Mouse (Mus musculus) liver, adult (tissue): Measurements from ENCODE around the gene Tmem14a.
A peak's percentile ranks its signal among the peaks of the same experiment; 100 is the strongest.

Experiments
- GATA4 ChIP-seq: IDR thresholded peaks from 2 replicates; pipeline ENCODE4 v1.6.1; 2014; ENCODE audit warnings: mild to moderate bottlenecking, low read length; ENCODE audit not compliant: insufficient replicate concordance

Gene Tmem14a

DNA sequence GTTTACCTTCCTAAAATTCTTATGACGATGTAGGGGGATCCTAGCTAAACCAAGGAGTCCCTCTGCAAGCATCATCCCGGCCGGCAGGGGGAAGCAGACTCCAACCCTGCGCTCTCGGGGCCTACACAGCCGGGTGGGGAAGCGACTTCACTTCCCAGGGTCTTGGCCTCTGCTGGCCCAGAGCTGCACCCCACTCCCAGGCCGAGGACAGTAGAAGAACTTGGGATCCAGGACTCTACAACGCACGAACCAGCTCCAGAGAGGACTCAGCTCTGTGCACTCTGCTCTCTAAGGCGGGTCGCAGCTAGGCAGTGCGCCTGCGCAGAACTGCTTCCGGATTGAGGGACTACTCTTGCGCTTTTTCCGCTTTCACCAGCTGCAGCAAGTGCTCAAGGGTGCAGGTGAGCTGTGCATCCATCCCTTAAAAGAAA, at the start of gene Tmem14a:
Gene Tmem14a (plus strand): TSS at position 87 of the 431 bp plus-strand sequence.
- no peak for TF ChIP-seq GATA4

DNA sequence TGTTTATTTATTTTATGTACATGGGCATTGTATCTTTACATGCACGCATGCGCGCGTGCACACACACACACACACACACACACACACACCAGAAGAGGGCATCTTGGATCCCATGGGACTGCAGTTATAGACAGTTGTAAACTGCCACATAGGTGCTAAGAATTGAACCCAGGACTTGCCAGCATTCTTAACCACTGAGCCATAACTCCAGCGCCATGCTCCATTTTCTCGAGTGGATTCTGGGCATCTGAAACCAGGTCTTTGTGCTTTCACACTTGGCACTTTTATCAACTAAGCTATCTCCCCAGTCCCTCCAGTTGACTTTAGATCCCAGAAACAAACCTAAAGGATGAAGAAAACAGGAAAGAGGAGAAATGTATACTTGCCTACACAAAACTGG, 33.2 kb upstream of the Tmem14a start:
- no peak for TF ChIP-seq GATA4

DNA sequence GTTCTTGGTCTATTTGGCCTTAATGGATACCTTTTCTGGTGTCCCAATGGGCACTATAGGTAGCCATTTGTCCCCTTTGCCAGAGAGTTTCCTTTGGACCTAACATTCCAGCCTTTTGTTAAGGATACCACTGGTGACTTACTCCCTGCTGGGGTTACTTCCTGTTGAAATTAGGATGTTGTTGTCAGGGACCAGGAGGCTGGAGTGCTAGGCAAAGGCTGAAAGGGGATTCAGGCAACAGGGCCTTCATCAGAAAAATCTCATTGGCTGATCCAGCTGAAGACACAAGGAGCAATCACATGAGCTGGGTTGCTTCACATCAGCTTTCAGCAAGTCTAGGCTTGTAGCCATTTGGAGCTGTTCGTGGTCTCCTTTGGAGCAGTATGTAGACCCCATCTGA, 12.1 kb upstream of the Tmem14a start:
- TF ChIP-seq GATA4: no peak

DNA sequence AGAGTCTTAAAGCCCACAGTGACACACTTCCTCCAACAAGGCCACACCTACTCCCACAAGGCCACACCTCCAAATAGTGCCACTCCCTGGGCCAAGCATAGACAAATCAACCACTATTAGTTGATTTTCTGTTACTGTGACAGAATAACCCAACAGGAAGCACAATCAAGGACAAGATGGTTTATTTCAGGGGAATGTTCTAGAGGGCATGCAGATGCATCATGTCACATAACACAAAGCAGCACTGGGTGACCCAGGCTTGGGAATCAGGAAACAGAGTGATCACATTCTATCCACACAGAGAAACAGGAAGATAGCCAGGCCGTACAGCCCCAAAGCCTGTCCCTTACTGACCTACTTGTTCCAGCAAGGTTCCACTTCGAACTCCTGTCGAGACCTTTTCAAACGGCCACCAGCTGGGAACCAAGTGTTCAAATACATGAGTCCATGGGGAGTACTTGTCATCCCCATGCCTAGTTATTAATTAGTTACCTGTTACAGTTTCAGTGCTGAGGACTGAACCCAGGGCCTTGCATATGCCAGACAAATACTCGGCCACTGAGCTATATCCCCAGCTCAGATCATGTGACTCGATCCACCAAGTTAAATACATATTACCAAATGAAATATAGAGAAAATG, 9.5 kb downstream of the Tmem14a start:
- TF ChIP-seq GATA4: no peak

DNA sequence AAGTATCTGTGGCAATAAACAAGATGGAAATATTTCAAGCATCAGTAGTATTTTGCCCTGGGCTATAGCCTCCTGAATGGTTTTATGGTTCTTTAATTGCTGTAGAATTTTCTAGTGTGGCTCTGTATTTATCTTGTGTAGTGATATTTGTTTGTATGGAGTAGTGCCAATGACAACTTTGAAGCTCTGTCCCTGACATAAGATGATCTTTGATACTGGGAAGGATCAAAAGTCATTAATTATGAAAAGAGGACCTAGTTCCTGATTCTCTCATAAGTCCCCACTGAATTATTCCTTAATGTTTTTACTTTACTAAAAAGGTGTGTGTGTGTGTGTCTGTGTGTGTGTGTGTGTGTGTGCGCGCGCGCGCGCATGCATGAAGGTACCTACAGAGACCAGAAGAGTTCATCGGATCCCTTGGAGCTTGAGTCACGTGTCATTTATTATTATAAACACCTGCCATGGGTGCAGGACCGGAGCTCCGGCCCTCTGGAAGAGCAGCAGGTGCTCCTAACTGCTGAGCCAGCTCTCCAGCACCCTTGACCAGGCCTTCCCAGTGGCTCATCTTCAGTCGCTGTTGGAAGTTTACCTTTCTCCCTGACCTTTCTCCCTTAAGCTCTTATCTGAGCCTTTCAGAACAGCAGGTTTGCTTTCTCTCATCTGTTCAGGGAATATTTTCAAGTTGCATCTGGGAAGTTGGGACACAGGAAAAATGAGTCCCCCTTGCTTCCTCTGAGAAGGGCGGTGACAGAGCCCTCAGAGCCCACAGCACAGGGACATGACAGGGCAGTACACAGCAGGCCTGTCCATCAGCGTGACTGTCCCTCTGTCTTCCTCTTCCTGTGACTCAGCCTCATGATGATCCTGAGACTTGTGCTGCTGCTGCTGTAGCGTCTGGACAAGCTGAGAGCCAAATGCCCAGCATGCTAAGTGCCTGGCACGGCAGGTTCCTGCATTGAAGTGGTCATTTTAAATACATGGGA, 10.7 kb downstream of the Tmem14a start:
- peak; percentile 64 for TF ChIP-seq GATA4

DNA sequence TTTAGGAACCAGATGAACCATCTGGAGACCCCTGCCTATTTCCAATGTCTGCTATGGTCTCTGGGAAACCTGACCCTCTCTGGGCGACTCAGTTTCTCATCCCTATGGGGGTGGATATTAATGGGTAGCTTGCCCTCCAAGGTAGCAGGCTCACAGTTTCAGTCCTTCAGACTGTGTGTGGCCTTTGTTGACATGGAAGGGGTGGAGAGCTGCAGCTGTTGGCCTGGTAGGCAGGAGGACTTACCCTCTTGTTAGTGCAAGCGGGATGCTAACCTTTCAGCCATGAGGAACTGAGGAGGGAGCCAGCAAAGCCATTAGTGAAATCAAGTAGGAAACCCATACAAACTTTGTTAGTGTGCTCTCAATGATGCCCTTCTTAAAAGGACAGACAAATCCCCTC, 12.0 kb downstream of the Tmem14a start:
- TF ChIP-seq GATA4: no peak

DNA sequence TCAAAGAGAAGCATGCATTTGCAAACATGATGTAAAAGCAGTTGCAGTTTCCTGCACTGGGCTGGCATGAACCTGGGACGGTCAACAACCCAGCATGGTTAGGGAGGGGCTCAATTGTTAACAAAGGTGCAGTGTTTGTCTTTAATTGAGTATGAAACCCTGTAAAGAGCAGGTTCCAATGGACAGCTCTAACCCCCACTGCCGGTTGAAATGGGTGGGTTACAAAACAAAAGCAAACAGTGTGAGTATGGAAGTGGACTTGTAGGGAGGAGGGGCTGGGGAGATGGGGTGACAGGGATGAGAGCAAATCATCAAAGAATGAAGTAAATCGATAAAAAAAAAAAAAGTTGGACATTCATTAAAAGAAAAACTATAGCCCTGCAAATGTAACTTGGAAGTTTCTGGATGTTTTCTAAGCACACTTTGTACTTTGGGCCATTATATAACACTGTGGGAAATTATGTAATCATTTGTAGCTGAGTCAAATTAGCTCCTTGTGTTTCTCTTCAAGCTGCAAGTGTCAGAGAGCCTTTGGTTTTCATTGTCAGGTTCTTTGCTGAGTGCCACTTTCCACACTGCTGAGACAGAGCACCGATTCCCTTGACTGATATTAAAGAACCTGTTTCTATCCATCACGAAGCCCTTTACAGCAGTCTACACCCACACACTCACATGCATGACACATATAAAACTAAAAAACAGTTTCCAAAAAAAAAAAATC, 13.5 kb downstream of the Tmem14a start:
- TF ChIP-seq GATA4: no peak

DNA sequence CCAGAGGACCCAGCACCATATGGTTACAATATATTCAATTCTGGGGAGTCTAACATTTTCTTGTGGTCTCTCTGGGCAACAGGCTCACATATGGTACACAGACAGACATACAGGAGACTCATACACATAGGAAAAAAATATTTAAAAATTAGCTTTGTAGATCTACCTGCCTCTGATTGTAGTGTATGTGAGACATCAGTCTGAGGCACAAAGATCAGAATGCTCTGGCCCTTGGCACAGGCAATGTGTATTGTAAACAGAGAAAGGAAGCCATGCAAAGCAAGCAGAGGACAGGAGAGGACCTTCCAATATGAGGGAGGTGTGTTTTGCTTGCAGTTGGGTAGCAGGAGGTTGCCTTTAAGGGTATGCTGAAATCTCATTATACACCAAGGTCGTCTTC, 14.1 kb downstream of the Tmem14a start:
- TF ChIP-seq GATA4: no peak

DNA sequence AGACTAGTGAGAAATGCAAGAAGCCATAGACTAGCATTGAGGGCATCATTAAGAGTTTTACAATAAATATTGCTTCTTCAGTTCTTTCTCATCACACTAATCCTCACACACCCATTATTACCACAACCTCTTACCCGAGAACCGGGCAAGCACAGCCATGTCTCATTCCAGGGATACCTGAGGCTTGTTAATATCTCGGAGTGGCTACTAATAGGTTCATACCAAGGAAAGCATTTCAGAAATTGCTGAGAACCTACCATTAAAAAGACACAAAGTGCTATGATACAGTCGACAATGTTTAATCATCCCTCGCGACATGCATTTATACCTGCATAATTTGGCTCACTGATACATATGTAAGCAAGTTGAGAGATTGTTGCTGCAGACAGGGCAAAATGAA, 17.0 kb downstream of the Tmem14a start:
- no peak for TF ChIP-seq GATA4

DNA sequence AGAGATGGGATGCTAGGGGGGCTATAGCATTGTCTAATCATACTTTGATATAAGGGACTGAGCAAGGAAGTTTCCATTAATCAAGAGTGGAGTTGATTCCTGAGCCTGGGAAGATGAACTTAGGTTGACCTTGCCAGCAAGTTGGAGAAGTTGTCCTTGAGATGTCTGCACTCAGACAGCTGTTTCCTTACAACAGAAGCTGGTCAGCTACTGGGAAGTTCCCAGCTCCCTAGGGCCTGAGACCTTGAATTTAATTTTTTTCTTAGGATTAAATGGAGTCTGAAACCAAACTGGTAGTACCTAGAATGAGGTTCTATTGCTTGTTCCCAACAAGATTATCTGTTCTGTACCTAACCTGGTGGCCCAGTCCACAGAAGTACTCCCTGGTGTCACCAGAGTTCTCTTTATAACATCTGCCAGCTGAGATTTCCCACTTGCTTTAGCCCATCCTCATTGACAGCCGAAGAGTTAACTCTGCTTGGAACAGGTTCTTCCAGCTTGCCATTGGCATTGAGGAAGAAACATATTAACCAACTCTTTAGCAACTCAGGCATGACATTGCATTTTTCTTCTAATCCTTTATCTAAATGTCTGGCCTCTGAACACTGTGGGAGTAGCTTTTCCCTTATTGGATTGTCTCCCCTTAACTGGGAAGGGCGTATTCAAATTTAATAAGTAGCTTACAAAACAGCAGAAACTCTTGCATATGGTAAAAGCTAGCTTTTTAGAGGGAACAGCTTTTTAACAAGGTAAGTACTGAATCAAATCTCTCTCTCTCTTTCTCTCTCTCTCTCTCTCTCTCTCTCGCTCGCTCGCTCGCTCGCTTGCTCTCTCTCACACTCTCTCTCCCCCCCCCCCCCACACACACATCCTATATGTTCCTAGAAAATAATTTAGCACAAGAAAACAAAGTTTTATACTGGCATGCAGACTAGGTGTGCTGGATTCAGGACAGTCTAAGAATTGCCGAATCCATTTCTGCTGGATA, 21.8 kb downstream of the Tmem14a start, which contains the start of gene Gsta3:
Gene Gsta3 (plus strand): TSS at position 679 of the 988 bp plus-strand sequence.
- TF ChIP-seq GATA4: peak; percentile 44; the same call in 1 of the 2 replicates

DNA sequence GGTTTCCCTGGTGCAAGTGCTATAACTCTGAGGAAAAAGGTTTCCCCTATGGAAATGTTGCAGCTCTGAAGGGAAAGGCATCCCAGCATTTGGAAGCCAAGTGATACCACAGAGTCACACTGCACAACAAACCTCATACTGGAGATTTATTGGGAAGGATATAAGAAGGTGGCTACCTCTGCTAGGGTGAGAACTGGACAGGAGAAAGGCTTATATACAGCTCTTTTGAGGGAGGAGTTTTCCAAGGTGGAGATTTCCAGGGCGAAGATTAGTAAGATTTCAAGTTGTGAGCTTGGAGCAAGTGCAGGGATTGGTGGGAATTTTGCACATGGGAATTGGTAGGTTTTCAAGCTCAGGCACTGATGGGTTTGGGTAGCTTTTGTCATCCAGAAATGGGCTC, 22.7 kb downstream of the Tmem14a start:
- TF ChIP-seq GATA4: no peak

DNA sequence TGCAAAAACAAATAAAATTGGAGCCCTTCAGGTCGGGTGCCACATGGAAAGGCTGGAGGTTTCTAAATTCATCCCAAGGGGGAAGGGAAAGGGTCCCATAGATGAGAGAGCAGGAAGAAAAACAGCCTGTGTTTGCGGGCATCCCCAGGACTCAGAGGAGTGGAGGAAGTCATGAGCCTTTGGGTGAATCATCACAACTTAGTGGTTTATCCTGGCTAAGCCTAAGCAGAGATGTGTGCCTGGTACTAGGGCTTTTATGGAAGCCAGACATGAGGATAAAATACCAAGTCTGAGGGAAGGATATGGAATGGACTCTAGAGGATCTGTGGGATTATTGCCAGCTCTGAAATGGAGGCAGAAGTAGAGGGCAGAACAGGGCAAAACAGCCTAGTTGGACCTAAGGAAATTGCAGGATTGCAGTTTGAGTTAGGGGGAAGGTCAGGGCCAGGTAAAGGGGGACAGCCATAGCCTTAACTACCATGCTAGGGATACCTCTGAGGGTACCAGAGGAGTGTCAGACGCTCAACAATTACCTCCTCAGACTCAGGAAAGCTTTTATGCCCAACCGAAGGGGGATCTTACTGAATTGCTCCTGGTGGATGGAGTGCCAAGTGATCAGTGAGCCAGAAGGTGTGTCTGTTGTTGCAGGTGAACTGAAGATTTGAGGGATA, 26.1 kb downstream of the Tmem14a start:
- no peak for TF ChIP-seq GATA4

DNA sequence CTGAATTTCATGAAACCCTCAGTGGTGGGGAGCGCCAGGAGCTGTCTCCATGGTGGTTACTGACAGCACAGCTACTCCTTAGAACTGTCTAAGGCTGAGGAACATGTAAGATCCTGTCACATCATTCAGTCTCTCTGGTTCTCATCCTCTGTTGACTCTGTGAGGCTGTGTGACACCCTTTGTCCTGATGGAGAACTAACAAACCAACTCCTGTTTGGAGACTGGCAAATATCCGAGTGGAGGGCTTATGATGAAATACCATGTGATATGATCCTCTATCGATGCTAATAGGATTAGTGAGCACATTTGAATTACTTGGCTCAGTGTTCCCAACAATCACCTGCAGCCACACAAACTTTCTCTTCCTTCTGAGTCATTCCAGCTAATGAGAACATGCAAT, 27.8 kb downstream of the Tmem14a start:
- TF ChIP-seq GATA4: no peak

DNA sequence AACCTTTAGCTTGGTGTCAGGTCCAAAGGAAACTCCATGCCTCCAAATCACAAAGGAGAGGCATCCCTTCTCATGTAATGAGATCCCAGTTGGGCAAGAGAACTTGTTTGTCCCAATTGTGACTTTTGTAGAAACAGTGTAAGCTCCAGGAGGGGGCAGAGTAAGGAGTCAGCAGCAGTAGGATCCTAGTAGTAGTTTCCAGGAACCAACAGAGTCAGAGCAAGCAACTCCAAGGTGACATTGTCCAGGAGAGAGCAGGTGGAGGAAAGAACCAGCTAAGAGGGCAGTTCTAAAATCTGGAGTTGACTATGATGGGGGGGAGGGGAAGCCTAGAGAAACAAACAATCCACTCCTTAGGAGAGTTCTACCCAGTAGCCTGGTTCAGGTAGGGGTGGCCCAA, 29.5 kb downstream of the Tmem14a start:
- no peak for TF ChIP-seq GATA4
